Mouse (Mus musculus) ES-Bruce4 (cell line): ENCODE results near the gene Apom. TPM values are rescaled to one million over a fixed set of nuclear protein-coding genes. Genes with fewer than 3 reads are reported as not detected.
"Not testable (repeated sequence)": the region's sequence is repeated elsewhere in the genome, so short reads cannot be mapped to it uniquely, and the experiment has no call there.

Experiments
- H3K27ac ChIP-seq: 2 replicates; pipeline ENCODE4 v1.5.1; 2012; ENCODE audit warnings: low read length, inconsistent platforms; ENCODE audit not compliant: insufficient read depth
- H3K27me3 ChIP-seq: 2 replicates; pipeline ENCODE4 v1.6.1; 2012; ENCODE audit warnings: mild to moderate bottlenecking, low read length, inconsistent platforms; ENCODE audit not compliant: control insufficient read depth, poor library complexity, insufficient read depth, severe bottlenecking
- H3K36me3 ChIP-seq: 2 replicates; pipeline ENCODE4 v1.6.1; 2012; ENCODE audit warnings: inconsistent platforms, mild to moderate bottlenecking, low read length, moderate library complexity; ENCODE audit not compliant: control insufficient read depth, poor library complexity, insufficient read depth, severe bottlenecking
- H3K4me1 ChIP-seq: one replicate; pipeline ENCODE4 v1.8.1; 2011; ENCODE audit warnings: low read length; ENCODE audit not compliant: control insufficient read depth, insufficient read depth
- H3K4me3 ChIP-seq: 2 replicates; pipeline ENCODE4 v1.5.1; 2011; ENCODE audit warnings: low read depth, mild to moderate bottlenecking, low read length
- H3K9ac ChIP-seq: 2 replicates; pipeline ENCODE4 v1.6.1; 2012; ENCODE audit warnings: low read depth, mild to moderate bottlenecking, inconsistent platforms; ENCODE audit not compliant: poor library complexity, severe bottlenecking
- H3K9me3 ChIP-seq: replicated peaks from 2 replicates; pipeline ENCODE4 v1.6.1; 2012; ENCODE audit warnings: mild to moderate bottlenecking, low read length, inconsistent platforms; ENCODE audit not compliant: control insufficient read depth, poor library complexity, insufficient read depth, severe bottlenecking
- CTCF ChIP-seq: IDR thresholded peaks from one replicate; pipeline ENCODE4 v1.8.1; 2011; ENCODE audit warnings: low read depth, low read length
- EP300 ChIP-seq: IDR thresholded peaks from 2 replicates; pipeline ENCODE4 v1.6.1; 2011; ENCODE audit warnings: low read depth, low read length; ENCODE audit not compliant: insufficient read depth
- POLR2A ChIP-seq: IDR thresholded peaks from one replicate; pipeline ENCODE4 v1.8.1; 2011; ENCODE audit warnings: low read length; ENCODE audit not compliant: insufficient read depth
- polyA plus RNA-seq: library from polyadenylated mRNA; stranded (reverse); fragments of >200 nt; gene quantifications from 2 replicates; pipeline ENCODE4 v1.2.4, GENCODE M21; 2011; ENCODE audit warnings: low read depth; ENCODE audit not compliant: missing spikeins, insufficient read depth, insufficient read length

Apom gene
- polyA plus RNA-seq, 1 experiment, result not detected

- Histone ChIP-seq H3K27ac (no peak overlapping the region), H3K4me3 (no peak overlapping the region), H3K36me3 (peaks cover 8% of the 10 kb centered on the region), H3K9ac (no peak overlapping the region), H3K4me1 (no peaks in the 10 kb centered on the region), H3K27me3 (no peaks in the 10 kb centered on the region), H3K9me3 (no peaks in the 10 kb centered on the region)
- TF ChIP-seq POLR2A, result no peak
- no peak for TF ChIP-seq EP300
- no peak for TF ChIP-seq CTCF
Observed at GRCm38 (mm10) chr17:35127017-35127416, 4.8 kb downstream of the Apom start.

- no peaks in the 10 kb centered on the region for H3K9me3 ChIP-seq
- no peaks in the 10 kb centered on the region for H3K4me1 ChIP-seq
- no peaks in the 10 kb centered on the region for H3K27me3 ChIP-seq
- H3K36me3 ChIP-seq, result peaks cover 8% of the 10 kb centered on the region
- peak within 1 kb of the TSS; percentile 45 for H3K4me3 ChIP-seq
- TF ChIP-seq POLR2A (no peak), CTCF (no peak), EP300 (no peak)
- peak within 1 kb of the TSS; percentile 75 for H3K9ac ChIP-seq
- H3K27ac ChIP-seq, result no peak within 1 kb of the TSS
Observed at GRCm38 (mm10) chr17:35126206-35126611, 5.6 kb downstream of the Apom start, which contains the start of gene D17H6S53E. Gene D17H6S53E (plus strand): TSS chr17:35126373.

- Histone ChIP-seq H3K27me3 (no peaks in the 10 kb centered on the region), H3K9ac (peak overlapping the region; percentile 75), H3K9me3 (no peaks in the 10 kb centered on the region), H3K27ac (no peak overlapping the region), H3K4me3 (no peak overlapping the region), H3K4me1 (no peaks in the 10 kb centered on the region), H3K36me3 (peaks cover 8% of the 10 kb centered on the region)
- TF ChIP-seq POLR2A (no peak), CTCF (no peak), EP300 (no peak)
Observed at GRCm38 (mm10) chr17:35125578-35125977, 6.3 kb downstream of the Apom start.

- Histone ChIP-seq H3K4me3 (no peak overlapping the region), H3K27me3 (no peaks in the 10 kb centered on the region), H3K9ac (no peak overlapping the region), H3K4me1 (no peaks in the 10 kb centered on the region), H3K27ac (no peak overlapping the region), H3K36me3 (peaks cover 8% of the 10 kb centered on the region), H3K9me3 (no peaks in the 10 kb centered on the region)
- TF ChIP-seq EP300 (no peak), POLR2A (no peak), CTCF (no peak)
Observed at GRCm38 (mm10) chr17:35125081-35125480, 6.8 kb downstream of the Apom start.

GRCm38 (mm10) chr17:35124261-35124896 lies 7.5 kb downstream of the Apom start:
- H3K27me3 ChIP-seq, H3K27ac ChIP-seq, H3K9ac ChIP-seq, H3K36me3 ChIP-seq, H3K9me3 ChIP-seq, H3K4me3 ChIP-seq, H3K4me1 ChIP-seq: not testable (repeated sequence)

GRCm38 (mm10) chr17:35123287-35123686 lies 8.6 kb downstream of the Apom start:
- not testable (repeated sequence) for H3K4me1 ChIP-seq, H3K27ac ChIP-seq, H3K9me3 ChIP-seq, H3K27me3 ChIP-seq, H3K4me3 ChIP-seq, H3K9ac ChIP-seq
- H3K36me3 ChIP-seq, result peaks cover 12% of the 10 kb centered on the region

- no peaks in the 10 kb centered on the region for H3K27me3 ChIP-seq
- TF ChIP-seq CTCF (no peak), EP300 (no peak), POLR2A (no peak)
- peak within 1 kb of the TSS; percentile 96 for H3K4me3 ChIP-seq
- H3K36me3 ChIP-seq, result peaks cover 21% of the 10 kb centered on the region
- peak within 1 kb of the TSS; percentile 93 for H3K9ac ChIP-seq
- no peaks in the 10 kb centered on the region for H3K4me1 ChIP-seq
- peak within 1 kb of the TSS; percentile 71 for H3K27ac ChIP-seq
- no peaks in the 10 kb centered on the region for H3K9me3 ChIP-seq
Observed at GRCm38 (mm10) chr17:35121871-35122303, 10.0 kb downstream of the Apom start, which contains the start of gene Csnk2b. Gene Csnk2b (minus strand): TSS chr17:35122053.
